Mouse (Mus musculus): ENCODE results near the gene Ccl6.

Gene Ccl6

GRCm38 (mm10) chr11:83597796-83598195, 4.9 kb upstream of the Ccl6 start:
- DNase-seq (ENCODE audit: low spot score in 2 of 2): no peak

- no peak for DNase-seq (ENCODE audit: low spot score in 2 of 2)
Observed at GRCm38 (mm10) chr11:83595669-83596455, 3.0 kb upstream of the Ccl6 start.

- no peak for DNase-seq (ENCODE audit: low spot score in 2 of 2)
Observed at GRCm38 (mm10) chr11:83593453-83593852, 566 bp upstream of the Ccl6 start.

- no peak for DNase-seq (ENCODE audit: low spot score in 2 of 2)
Observed at GRCm38 (mm10) chr11:83584232-83584631, 8.7 kb downstream of the Ccl6 start.

GRCm38 (mm10) chr11:83583450-83583754, 9.5 kb downstream of the Ccl6 start:
- no peak for DNase-seq (ENCODE audit: low spot score in 2 of 2)

GRCm38 (mm10) chr11:83582626-83583449, 10.0 kb downstream of the Ccl6 start:
- no peak for DNase-seq (ENCODE audit: low spot score in 2 of 2)

- DNase-seq (ENCODE audit: low spot score in 2 of 2): no peak
Observed at GRCm38 (mm10) chr11:83581626-83582610, 11.0 kb downstream of the Ccl6 start.

- no peak for DNase-seq (ENCODE audit: low spot score in 2 of 2)
Observed at GRCm38 (mm10) chr11:83580699-83581232, 12.1 kb downstream of the Ccl6 start.

GRCm38 (mm10) chr11:83578999-83579398, 13.9 kb downstream of the Ccl6 start:
- no peak for DNase-seq (ENCODE audit: low spot score in 2 of 2)

- DNase-seq (ENCODE audit: low spot score in 2 of 2): no peak
Observed at GRCm38 (mm10) chr11:83578186-83578760, 14.6 kb downstream of the Ccl6 start, which contains the start of gene Ccl9. Ccl9 (minus strand) TSS chr11:83578636.

GRCm38 (mm10) chr11:83576927-83577555, 15.8 kb downstream of the Ccl6 start:
- no peak for DNase-seq (ENCODE audit: low spot score in 2 of 2)

GRCm38 (mm10) chr11:83572834-83573233, 20.1 kb downstream of the Ccl6 start:
- DNase-seq (ENCODE audit: low spot score in 2 of 2): no peak

GRCm38 (mm10) chr11:83572223-83572622, 20.7 kb downstream of the Ccl6 start:
- peak in 1 of 2 experiments; percentile 5 for DNase-seq (ENCODE audit: low spot score in 2 of 2)

GRCm38 (mm10) chr11:83570189-83570588, 22.7 kb downstream of the Ccl6 start:
- DNase-seq (ENCODE audit: low spot score in 2 of 2): no peak

GRCm38 (mm10) chr11:83569249-83569648, 23.6 kb downstream of the Ccl6 start:
- no peak for DNase-seq (ENCODE audit: low spot score in 2 of 2)

GRCm38 (mm10) chr11:83568786-83569185, 24.1 kb downstream of the Ccl6 start:
- DNase-seq (ENCODE audit: low spot score in 2 of 2): no peak

GRCm38 (mm10) chr11:83568061-83568460, 24.8 kb downstream of the Ccl6 start:
- no peak for DNase-seq (ENCODE audit: low spot score in 2 of 2)

GRCm38 (mm10) chr11:83567311-83567710, 25.6 kb downstream of the Ccl6 start:
- DNase-seq (ENCODE audit: low spot score in 2 of 2): no peak

- DNase-seq (ENCODE audit: low spot score in 2 of 2): no peak
Observed at GRCm38 (mm10) chr11:83566617-83567016, 26.3 kb downstream of the Ccl6 start.

- no peak for DNase-seq (ENCODE audit: low spot score in 2 of 2)
Observed at GRCm38 (mm10) chr11:83563754-83564153, 29.1 kb downstream of the Ccl6 start.
